Mouse (Mus musculus): Measurements from ENCODE around the gene Pex11b.
"Not testable (repeated sequence)": the region's sequence is repeated elsewhere in the genome, so short reads cannot be mapped to it uniquely, and the experiment has no call there.

The Pex11b gene

DNA sequence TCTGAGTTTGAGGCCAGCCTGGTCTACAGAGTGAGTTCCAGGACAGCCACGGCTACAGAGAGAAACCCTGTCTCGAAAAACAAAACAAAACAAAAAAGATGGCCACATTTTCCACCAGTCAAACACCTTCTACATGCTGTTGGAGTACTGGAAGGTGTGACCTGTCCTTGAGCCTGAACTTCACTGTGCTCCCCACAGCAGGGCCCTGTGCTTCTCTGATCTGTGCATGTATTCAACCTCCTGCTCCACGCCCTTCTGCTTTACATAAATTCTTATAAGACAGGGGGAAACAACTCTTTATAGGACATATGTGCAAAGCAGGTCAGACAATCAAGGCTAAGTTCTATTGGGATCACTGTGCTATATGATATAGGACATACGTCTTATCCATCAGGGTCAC, 12.0 kb upstream of the Pex11b start:
- no peak for DNase-seq (ENCODE audit: low spot score)

DNA sequence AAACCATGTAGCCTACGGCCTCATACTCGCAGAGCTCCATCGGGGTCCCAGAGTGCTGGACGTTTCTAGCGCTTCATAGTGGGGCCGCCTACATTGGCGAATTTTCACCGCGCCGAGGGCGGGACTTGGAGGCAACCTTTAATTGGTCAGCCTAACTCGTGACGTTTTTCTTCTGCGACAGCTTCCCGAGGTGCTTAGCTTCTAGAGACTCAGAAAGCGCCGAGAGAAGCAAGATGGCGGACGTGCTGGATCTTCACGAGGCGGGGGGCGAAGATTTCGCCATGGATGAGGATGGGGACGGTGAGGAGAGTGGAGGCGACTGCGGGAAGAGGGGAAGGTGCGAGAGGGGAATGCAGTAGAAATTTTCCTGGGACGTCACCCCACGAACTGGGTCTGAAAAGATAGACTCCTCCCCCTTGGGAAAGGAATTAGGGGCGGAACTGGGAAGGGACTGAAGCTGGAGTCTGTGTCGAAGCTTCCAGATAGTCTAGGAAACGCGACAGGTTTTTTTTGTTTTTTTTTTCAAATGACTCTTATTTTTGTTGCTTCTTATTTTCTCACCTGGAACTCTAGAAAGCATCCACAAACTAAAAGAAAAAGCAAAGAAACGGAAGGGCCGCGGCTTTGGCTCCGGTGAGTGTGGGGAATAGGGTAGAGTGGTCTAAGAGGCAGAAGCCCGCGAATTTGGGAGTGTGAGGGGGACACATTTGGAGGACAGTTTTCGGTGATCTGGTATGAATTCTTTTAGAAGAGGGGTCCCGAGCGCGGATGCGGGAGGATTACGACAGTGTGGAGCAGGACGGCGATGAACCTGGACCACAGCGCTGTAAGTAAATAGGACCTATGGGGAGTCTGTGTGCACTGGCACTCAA, 5.2 kb upstream of the Pex11b start, which contains the start of gene Rbm8a:
Rbm8a (plus strand) TSS at position 205 of the 872 bp plus-strand sequence.
- peak; percentile 97 for DNase-seq (ENCODE audit: low spot score)

DNA sequence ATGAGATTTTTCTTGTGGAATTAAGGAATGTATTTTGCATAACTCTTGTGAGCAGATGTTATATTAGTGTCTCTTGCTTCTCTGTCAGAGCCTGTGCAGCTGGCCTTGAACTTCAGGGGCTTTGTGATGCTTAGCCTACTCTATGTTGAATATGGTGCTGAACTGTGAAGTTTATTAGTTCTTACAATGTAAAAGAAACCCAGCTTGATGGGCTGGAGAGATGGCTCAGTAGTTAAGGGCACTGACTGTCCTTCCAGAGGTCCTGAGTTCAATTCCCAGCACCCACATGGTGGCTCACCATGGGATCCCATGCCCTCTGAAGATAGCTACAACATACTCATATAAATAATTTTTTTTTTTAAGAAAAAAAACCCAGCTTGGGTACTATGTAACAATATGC, 3.1 kb upstream of the Pex11b start:
- DNase-seq (ENCODE audit: low spot score): no peak

DNA sequence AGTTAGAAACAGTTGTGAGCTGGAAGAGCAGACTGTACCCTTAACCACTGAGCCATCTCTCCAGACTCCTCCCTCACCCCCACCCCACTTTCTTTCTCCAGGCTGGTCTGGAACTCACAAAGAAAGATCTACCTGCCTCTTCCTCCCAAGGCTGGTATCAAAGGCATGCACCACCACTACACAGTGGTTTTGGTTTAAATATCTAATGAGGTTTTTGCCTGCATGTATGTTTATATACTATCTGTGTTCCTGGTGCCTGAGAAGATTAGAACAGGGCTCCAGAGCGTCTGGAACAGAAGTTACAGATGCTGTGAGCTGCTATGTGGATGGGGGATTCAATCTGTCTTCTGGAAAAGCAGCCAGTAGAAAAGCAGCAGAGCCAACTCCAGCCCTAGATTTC, 1.2 kb upstream of the Pex11b start:
- DNase-seq (ENCODE audit: low spot score): no peak

DNA sequence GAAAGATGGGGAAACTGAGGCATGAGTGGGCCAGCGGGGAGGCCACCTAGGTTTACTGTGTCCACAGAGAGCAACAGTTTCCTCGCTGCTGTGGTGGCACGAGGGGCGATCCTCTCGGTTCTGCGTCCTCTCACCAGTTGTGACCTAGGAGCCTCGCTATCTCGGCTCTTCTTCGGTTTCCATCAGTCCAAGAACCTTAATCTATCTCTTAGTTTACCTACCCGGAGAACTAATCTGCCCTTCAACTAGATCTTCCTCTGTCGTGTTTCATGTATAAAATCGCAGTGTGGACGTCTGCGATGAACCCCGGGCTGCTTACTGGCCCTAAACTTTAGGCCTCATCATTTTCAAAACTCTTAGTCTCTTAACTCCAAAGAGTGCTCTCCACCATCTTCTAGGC, 730 bp downstream of the Pex11b start:
- no peak for DNase-seq (ENCODE audit: low spot score)

DNA sequence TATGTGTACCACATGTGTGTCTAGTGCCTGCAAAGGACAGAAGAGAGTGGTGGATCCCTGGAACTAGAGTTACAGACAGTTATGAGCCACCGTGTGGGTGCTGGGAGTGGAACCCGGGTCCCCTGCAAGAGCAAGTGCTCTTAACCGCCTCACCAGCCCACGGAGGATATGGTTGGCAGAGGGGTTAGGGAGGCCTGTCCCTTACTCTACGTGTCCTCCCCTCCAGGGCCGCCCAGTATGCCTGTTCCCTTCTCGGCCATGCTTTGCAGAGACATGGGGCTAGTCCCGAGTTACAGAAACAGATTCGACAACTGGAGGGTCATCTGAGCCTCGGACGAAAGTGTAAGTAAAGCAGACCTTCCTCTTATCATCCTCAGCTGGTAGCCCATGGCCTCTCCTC, 1.3 kb downstream of the Pex11b start:
- DNase-seq (ENCODE audit: low spot score): no peak

DNA sequence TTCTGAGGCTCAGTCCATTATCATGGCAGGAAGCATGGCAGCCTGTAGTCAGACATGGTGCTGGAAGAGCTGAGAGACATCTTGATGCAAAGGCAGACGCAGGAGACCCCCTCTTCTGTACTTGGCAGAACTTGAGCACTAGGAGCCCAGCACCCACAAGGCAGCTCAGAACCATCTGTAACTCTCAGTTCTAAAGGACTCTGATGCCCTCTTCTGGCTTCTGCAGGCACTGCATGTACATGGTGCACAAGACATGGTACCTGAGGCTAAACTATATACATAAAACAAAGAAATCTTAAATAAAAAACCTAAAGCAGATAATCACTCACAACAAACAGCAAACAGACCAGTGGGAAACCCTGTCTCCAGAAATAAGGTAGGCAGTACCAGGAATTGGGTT, 4.0 kb downstream of the Pex11b start:
- no peak for DNase-seq (ENCODE audit: low spot score)

DNA sequence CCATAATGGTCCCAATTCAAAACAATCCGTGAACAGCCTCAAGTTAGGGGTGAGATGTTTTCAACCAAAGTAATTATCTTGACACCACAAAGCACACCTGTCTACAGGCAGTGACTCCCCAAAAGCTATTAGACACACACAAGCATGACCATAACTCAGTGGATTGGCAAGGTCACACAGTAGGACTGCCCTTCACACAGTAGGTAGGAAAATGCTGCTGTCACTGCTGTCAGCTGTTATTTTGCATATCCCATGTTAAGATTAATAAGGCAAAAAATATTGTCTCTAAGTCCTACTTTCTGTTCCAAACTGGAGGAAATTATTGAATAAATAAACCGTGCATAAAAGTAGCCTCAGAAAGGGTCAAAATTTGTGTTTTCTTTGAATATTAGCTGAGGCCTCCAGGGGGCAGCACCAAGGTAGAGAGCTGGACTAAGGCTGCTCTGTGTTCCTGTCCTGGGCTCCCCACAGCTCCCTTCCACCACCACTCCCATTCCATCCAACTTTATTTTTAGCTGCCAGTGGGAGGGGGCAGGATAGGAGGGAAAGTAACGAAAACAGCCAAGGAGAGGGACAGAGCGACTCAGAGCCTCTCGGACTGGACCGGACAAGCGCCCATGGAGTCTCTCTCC, 10.0 kb downstream of the Pex11b start, which contains the start of gene Itga10:
Itga10 (plus strand) TSS at position 567 of the 632 bp plus-strand sequence.
- DNase-seq (ENCODE audit: low spot score): no peak

DNA sequence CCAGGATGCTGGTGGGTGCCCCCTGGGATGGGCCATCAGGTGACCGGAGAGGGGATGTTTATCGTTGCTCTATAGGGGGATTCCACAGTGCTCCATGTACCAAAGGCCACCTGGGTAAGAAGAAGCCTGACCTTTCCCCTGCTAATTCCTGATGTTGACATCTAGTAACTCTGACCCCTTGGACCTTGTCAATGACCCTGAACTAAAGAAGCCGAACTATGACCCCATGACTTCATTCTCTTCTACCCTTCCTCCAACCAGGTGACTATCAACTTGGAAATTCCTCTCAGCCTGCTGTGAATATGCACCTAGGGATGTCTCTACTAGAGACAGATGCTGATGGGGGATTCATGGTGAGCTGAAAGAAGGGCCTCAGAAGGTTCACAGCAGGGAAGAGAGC, 12.2 kb downstream of the Pex11b start:
- DNase-seq (ENCODE audit: low spot score): no peak

DNA sequence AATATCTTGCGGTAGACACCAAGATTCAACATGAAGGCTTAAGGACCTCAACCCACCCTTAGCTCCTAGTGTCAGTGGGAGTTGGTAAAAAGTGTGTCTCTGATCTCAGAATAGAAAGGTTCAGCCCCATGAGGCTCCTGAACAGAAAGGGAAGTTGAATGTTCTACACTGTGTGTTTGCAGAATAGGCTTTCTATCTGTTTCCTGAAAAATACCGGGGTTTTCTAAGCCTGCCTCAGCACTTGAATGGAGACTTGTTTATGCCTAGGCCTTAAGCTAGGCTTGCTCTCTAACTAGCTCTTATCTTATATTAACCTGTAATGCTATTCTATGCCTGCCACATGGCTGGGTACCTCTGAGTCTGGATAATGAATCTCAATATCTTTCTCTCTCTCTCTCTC, 25.7 kb downstream of the Pex11b start:
- no peak for DNase-seq (ENCODE audit: low spot score)

DNA sequence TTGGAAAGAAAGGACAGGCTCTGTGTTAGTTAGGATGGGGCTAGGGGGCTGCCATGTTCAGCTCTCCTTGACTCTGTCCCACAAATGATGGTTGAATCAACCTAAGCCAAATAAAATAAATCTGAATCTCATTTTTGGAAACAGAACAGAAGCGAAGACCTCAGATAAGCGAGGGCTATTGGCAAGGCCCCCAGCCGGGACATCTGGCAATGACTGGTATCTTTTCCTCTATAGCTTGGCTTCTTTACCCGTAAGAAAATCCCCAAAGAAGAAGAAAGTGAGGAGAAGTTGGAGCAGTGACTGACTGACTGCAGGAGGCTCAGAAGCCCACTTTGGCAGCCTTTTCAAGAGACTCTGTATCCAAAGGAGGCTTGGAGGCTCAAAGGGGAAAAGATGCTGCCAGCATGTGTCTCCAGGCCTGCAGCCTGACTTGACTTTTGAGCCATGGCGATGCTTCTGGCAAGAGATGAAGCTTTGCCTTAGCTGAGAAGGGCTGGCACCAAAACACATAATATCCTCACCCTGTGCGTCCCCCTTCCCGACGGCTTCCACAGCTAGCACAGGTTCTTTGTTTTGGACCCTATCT, 27.6 kb downstream of the Pex11b start:
- no peak for DNase-seq (ENCODE audit: low spot score)

DNA sequence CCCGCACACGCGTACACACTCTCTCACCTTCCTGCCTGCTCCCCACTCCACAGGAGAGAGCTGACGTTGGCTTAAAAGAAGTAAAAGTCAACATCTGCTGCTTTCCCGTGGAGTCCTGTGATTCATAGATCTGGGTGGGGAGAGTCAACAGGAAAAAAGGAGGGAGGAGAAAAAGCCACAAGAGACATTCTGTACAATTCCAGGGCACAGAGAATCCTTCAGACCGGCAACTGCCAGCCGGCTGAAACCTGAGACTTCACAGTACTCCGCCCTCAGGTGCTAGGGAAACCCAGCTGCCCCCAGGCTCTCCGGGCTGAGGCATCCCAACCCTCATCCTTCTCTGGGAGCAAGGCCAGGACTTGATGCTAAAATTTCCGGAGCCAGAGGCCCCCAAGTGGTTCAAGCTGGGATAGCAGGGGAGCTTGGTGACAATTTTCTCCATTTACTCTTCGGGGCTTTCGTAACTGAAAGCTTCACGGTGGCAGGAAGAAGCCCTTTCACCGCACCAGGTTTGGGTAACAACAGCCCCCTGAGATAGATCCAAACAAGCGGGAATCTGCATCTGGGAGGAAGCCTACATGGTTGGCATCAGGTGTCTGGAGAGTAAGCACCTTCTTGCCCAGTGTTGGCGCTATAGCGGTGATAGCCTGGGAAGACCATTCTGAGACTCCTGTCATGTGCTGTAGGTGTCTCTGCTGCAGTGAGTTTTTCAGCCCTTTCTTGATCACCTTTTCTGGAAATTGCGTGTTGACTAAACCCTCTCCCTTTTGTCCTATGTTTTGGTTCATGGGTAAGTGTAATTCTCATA, 28.5 kb downstream of the Pex11b start:
- DNase-seq (ENCODE audit: low spot score): peak; percentile 61

DNA sequence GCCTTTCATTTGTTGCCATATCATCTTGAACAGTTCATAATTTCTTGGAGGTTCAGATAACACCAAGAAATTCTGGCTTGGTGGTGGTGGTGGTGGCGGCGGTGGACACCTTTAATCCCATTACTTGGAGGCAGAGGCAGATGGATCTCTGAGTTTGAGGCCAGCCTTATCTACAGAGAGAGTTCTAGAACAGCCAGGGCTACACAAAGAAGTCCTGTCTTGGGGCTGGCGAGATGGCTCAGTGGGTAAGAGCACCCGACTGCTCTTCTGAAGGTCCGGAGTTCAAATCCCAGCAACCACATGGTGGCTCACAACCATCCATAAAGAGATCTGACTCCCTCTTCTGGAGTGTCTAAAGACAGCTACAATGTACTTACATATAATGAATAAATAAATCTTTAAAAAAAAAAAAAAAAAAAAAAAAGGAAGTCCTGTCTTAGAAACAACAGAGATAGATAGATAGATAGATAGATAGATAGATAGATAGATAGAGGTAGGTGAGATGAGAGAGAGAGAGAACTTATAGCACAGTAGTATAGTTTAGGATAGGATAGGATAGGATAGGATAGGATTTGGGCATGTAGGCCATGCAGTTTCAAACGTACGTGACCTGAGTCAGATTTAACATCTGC, 30.7 kb downstream of the Pex11b start:
- not testable (repeated sequence) for DNase-seq (ENCODE audit: low spot score)

DNA sequence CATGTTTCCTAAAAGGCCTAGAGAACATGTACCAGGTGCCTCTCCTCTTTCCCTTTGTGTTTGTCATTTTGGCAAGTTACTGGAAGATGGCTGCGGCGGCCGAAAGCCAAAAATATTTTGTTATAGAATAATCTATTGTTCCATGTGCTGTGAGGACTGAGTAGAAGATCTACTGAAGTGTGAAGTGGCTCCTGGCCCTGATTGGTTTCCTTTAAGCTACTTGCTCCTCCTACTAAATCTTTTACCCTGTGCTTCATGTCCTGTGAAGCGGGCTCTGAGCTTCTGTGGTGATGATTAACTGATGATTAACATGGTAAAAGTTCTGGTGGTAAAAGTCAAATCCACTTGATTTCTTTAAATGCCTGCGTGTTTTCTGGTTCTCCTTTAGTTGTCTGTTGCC, 31.7 kb downstream of the Pex11b start:
- no peak for DNase-seq (ENCODE audit: low spot score)

DNA sequence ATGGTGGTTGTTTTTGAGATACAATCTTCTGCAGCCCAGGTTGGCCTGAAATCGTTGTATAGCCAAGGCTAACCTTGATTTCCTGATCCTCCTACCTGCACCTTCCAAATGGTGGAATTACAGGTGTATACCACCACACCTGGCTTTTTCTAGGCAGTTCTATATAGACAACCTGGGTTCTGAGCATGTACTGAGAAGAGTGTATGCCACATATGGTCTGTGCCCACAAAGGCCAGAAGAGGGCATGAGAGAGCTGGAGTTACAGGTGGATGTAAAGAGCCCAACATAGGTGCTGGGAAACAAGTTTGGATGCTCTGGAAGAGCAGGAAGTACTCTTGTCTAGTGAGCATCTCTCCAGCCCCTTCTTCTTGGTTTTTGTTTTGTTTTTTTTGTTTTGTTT, 32.1 kb downstream of the Pex11b start:
- no peak for DNase-seq (ENCODE audit: low spot score)

DNA sequence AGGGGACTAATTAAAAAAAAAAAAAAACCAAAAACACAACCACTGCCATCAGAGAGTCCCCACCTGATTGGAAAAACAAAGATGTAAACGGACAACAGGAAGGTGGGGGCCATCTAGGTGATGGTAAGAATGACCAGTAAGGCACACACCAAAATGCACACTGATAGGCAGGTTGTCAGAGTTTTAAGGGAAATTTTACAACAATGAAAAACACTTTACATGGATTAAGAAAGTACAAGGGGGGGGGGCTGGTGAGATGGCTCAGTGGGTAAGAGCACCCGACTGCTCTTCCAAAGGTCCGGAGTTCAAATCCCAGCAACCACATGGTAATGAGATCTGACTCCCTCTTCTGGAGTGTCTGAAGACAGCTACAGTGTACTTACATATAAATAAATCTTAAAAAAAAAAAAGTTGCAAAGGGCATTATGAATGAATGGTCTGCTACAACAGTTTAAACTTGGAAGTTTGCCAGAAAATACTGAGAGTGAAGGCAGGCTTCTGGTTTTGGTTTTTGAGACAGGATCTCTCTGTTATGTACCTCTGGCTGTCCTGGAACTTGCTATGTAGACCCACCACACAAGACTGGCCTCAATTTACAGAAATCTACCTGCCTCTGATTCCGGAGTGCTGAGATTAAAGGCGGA, 33.4 kb downstream of the Pex11b start:
- DNase-seq (ENCODE audit: low spot score): no peak

DNA sequence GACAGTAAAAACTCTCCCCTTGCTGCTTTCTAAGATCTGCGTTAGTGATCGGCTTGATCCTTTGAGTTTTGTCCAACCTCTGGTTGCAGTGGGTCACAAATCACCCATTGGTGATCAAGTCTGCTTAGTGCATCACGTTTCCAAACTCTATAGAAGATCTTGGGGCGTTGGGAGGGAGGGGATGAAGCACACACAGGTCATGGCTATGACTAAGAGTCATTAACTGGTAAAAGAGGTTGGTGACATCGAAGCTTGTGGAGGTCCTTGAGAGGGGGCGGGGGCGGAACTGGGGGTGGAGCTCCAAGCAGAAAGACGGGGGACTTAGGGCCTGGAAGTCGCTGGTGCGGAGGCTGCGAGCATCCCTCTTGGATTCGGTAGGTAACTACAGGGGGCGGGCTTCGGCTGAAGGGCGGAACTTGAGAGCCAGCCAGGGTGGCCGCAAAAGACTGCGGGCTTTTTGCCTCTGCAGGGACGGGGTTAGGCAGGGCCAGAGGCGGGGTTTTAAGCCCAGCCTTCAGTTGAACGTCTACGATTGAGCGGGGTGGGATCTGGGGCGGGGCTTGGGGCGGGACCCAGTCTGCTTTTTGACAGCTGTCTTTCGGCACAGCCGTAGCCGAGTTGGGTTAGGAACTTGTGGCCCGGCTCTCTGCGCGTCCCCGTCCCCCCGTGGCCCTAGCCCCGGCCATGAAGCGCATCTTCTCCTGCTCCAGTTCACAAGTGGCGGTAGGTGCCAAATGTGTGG, 34.7 kb downstream of the Pex11b start, which contains the start of gene Ankrd35:
Ankrd35 (plus strand) TSS at position 405 of the 742 bp plus-strand sequence.
- DNase-seq (ENCODE audit: low spot score): peak; percentile 70

DNA sequence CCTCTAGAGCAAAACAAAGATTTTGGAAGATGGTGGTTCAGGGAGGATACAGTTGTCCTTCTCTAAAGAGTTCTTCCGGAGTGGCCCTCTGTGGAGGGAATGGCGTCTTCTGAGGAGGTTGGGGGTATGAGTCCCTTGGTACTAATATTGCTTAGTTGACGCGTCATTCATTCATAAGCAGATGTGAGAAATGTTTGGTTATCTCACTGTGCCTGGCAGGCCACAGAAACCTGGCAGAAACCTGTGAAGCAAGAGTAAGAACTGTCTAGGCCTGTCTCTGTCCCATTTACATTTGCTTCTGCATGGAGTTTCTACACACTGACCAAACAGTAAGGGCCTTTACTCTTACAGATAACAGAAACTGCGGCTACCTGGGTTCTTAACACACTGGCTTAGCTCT, 36.3 kb downstream of the Pex11b start:
- no peak for DNase-seq (ENCODE audit: low spot score)

DNA sequence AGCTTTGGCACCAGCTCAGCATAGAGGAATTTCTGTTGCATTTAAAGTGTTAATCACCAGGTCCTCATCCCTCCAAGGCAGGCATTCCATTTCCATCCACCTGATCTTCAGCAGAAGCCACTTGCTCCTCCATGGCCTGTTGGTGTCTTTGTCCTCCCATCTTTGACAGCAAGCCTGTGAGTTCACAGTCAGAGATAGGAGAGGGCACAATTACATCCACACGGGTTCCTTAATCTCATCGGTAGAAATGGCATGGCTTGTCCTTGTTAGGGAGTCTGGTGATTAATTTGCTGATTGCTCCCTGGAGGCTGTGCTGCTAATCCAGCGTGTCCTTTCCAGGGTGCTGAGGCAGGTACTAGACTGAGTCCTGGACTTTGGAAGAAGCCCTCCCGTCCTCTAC, 38.3 kb downstream of the Pex11b start:
- no peak for DNase-seq (ENCODE audit: low spot score)

DNA sequence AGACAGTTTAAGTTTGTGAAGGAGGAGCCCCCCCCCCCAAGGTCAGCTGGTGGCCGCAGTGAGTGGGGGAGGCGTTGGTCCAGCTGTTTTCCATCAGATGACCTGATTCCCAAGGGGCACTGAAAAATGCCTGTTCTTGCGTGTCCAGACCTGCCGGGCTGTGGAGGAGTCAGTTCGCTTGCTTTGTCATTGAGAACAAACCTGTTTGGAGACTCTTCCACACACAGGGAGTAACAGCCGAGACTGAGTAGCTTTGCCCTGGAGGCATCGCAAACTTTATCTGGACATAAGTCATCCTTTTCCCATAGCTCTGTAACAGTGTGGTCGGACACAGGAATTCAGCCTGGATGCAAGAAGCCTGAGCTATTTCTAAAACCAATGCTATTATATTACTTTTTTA, 39.3 kb downstream of the Pex11b start:
- no peak for DNase-seq (ENCODE audit: low spot score)

All from testis, postnatal 14 days (tissue).